Comparison of ENCODE assay signal across 9 mouse cellular contexts in genomic region chr11:99131463-99131840, GRCm38 (mm10). TPM values are rescaled to one million over a fixed set of nuclear protein-coding genes. Genes with fewer than 3 reads are reported as not detected.
A peak's percentile ranks its signal among the peaks of the same experiment; 100 is the strongest.
DNase-seq lines count a peak whose midpoint lies in the region; ATAC-seq lines count a peak whose summit lies in the region.
"Had no signal": no experiment of that assay in that cellular context is flagged by ENCODE, and none has a peak within 500 bp of the region (broad histone marks: within the 10 kb centered on the region; RNA-seq: fewer than 3 reads in every experiment).

No protein-coding gene starts in this region.

- no peak for DNase-seq in heart, adult 18-20 months
- peak; percentile 42 for DNase-seq in thymus, postnatal 4 days
- no peak for DNase-seq in thymus, postnatal 10 days (ENCODE audit: low spot score in 2 of 2)
- DNase-seq in limb, embryonic 11.5 days (ENCODE audit: low spot score): no peak
- DNase-seq in gastrocnemius, adult 8-10 months (ENCODE audit: low spot score in 2 of 2): no peak
- no peak for DNase-seq in gastrocnemius, adult 18-20 months (ENCODE audit: low spot score)
- no peak for DNase-seq in urinary bladder, postnatal 10 days (ENCODE audit: low spot score)

- peak overlapping the region; percentile 20 to 26 for H3K4me3 ChIP-seq in heart, embryonic 14.5 days (ENCODE audit: control insufficient read depth in 1 of 2, insufficient read depth in 1 of 2, low read depth in 1 of 2, low read length in 2 of 2)
- no peak overlapping the region for H3K4me3 ChIP-seq in limb, embryonic 11.5 days (ENCODE audit: low read depth, low read length)

- no peaks in the 10 kb centered on the region for H3K27me3 ChIP-seq in heart, embryonic 14.5 days (ENCODE audit: control insufficient read depth, insufficient read depth, low read length)
- H3K27me3 ChIP-seq in limb, embryonic 11.5 days (ENCODE audit: control insufficient read depth, insufficient read depth, low read length): no peaks in the 10 kb centered on the region

- H3K36me3 ChIP-seq in heart, embryonic 14.5 days (ENCODE audit: control insufficient read depth, insufficient read depth, low read length): no peaks in the 10 kb centered on the region
- no peaks in the 10 kb centered on the region for H3K36me3 ChIP-seq in limb, embryonic 11.5 days (ENCODE audit: control insufficient read depth, insufficient read depth, low read length)

- no peaks in the 10 kb centered on the region for H3K9me3 ChIP-seq in heart, embryonic 14.5 days (ENCODE audit: control insufficient read depth, low read length)
- no peaks in the 10 kb centered on the region for H3K9me3 ChIP-seq in limb, embryonic 11.5 days (ENCODE audit: control insufficient read depth, low read length)

- peak overlapping the region in 1 of 2 experiments; percentile 53; a peak in 2 of 4 replicates for H3K27ac ChIP-seq in heart, embryonic 14.5 days (replicated peaks in 1 of 2; ENCODE audit: control insufficient read depth in 1 of 2, insufficient read depth in 1 of 2, low read depth in 2 of 2, low read length in 2 of 2)
- H3K27ac ChIP-seq in limb, embryonic 11.5 days (replicated peaks; ENCODE audit: low read depth, low read length): peak overlapping the region; percentile 87; the same call in 1 of the 2 replicates

- peaks cover 38 to 40% of the 10 kb centered on the region in 2 experiments for H3K4me1 ChIP-seq in heart, embryonic 14.5 days (ENCODE audit: control insufficient read depth in 2 of 2, insufficient read depth in 2 of 2, low read length in 2 of 2)
- H3K4me1 ChIP-seq in limb, embryonic 11.5 days (ENCODE audit: control insufficient read depth, insufficient read depth, low read length): peaks cover 56% of the 10 kb centered on the region

- H3K9ac ChIP-seq in heart, embryonic 14.5 days (ENCODE audit: low read length): peak overlapping the region; percentile 63
- peak overlapping the region; percentile 44 for H3K9ac ChIP-seq in limb, embryonic 11.5 days (ENCODE audit: low read length)

- no peak for ATAC-seq in heart, embryonic 14.5 days (ENCODE audit: insufficient number of reproducible peaks, insufficient read depth, low FRiP score, low read depth)
- ATAC-seq in limb, embryonic 11.5 days (ENCODE audit: insufficient number of reproducible peaks, low FRiP score, low TSS enrichment, low read depth): no peak

- WGBS in heart, embryonic 14.5 days: 16% methylated on average over 12 of the region's 12 CpGs
- WGBS in limb, embryonic 11.5 days: 20% methylated on average over 12 of the region's 12 CpGs

- H3K4me2 ChIP-seq in heart, embryonic 14.5 days (ENCODE audit: low read length): peak overlapping the region; percentile 62
- peak overlapping the region; percentile 36; the same call in 1 of the 2 replicates for H3K4me2 ChIP-seq in limb, embryonic 11.5 days (ENCODE audit: low read depth, severe bottlenecking)

RNA-seq across cellular contexts. Expression of gene Ccr7, which starts 23.4 kb away (rescaled TPM):
- polyA plus RNA-seq in heart, embryonic 14.5 days (2014; fragmentation: Nextera tagmentation; extraction: Ambion mirVana): 0.16 TPM in 1 of 2 replicates, not detected in the other
- total RNA-seq in heart, adult 18-20 months (2021): 1 to 10 TPM in 1 of 2 experiments, under 1 TPM in 1; 0.30 to 2.8 TPM
- 1.0 and 1.3 TPM in 2 replicates for polyA plus RNA-seq in limb, embryonic 11.5 days (2014; fragmentation: Nextera tagmentation; extraction: Ambion mirVana)
- total RNA-seq in gastrocnemius, adult 8-10 months (2022): not detected
- not detected for total RNA-seq in gastrocnemius, adult 18-20 months (2021)
- total RNA-seq: left cerebral cortex, postnatal 4 days had no signal

RNA-seq across cellular contexts. Expression of gene Tns4, which starts 42.3 kb away (rescaled TPM):
- polyA plus RNA-seq in heart, embryonic 14.5 days (2014; fragmentation: Nextera tagmentation; extraction: Ambion mirVana): 0.11 and 0.19 TPM in 2 replicates
- total RNA-seq in heart, adult 18-20 months (2021): under 1 TPM; 0.07 to 0.18 TPM
- polyA plus RNA-seq in limb, embryonic 11.5 days (2014; fragmentation: Nextera tagmentation; extraction: Ambion mirVana): 1.2 and 1.6 TPM in 2 replicates
- total RNA-seq in gastrocnemius, adult 8-10 months (2022): not detected
- under 1 TPM in 1 of 2 experiments, not detected in 1; 0.07 TPM for total RNA-seq in gastrocnemius, adult 18-20 months (2021)
- total RNA-seq: left cerebral cortex, postnatal 4 days had no signal
